Mouse (Mus musculus) limb, embryonic 14.5 days (tissue): Measurements from ENCODE around the gene Mlf2. TPM values are rescaled to one million over a fixed set of nuclear protein-coding genes. Genes with fewer than 3 reads are reported as not detected.
A peak's percentile ranks its signal among the peaks of the same experiment; 100 is the strongest.

ENCODE experiments used
- ATAC-seq: fragments of 200-750 bp; cut with Nextera tagmentation; 2 replicates; pipeline ENCODE4 v1.8.0; 2017; ENCODE audit warnings: low read depth, moderate number of reproducible peaks, moderate TSS enrichment; ENCODE audit not compliant: low FRiP score
- DNase-seq: peaks from one replicate; pipeline ENCODE4 v3.0.0-alpha.2; 2015; ENCODE audit warnings: low spot score
- H3K27ac ChIP-seq: fragments of 300-500 bp; sonication (generic); replicated peaks from 2 replicates; pipeline ENCODE4 v1.5.1; 2014; ENCODE audit warnings: low read depth, mild to moderate bottlenecking, low read length, moderate library complexity, mixed read lengths
- H3K27me3 ChIP-seq: fragments of 300-500 bp; sonication (generic); 2 replicates; pipeline ENCODE4 v1.6.1; 2014; ENCODE audit warnings: low read length, mixed read lengths; ENCODE audit not compliant: control insufficient read depth, insufficient read depth
- H3K36me3 ChIP-seq: fragments of 300-500 bp; sonication (generic); 2 replicates; pipeline ENCODE4 v1.6.1; 2014; ENCODE audit warnings: mild to moderate bottlenecking, low read length, moderate library complexity, mixed read lengths; ENCODE audit not compliant: control insufficient read depth, insufficient read depth
- H3K4me1 ChIP-seq: fragments of 300-500 bp; sonication (generic); 2 replicates; pipeline ENCODE4 v1.6.1; 2014; ENCODE audit warnings: antibody characterized with exemption, low read length, mixed read lengths; ENCODE audit not compliant: control insufficient read depth, insufficient read depth
- H3K4me2 ChIP-seq: fragments of 300-500 bp; sonication (generic); replicated peaks from 2 replicates; pipeline ENCODE4 v1.6.1; 2014; ENCODE audit warnings: low read depth, mild to moderate bottlenecking, low read length, moderate library complexity; ENCODE audit not compliant: severe bottlenecking
- H3K4me3 ChIP-seq: fragments of 300-500 bp; sonication (generic); replicated peaks from 2 replicates; pipeline ENCODE4 v1.5.1; 2014; ENCODE audit warnings: low read length
- H3K9ac ChIP-seq: fragments of 300-500 bp; sonication (generic); 2 replicates; pipeline ENCODE4 v1.6.1; 2014; ENCODE audit warnings: mild to moderate bottlenecking, low read depth, low read length, moderate library complexity; ENCODE audit not compliant: severe bottlenecking
- H3K9me3 ChIP-seq: fragments of 300-500 bp; sonication (generic); 2 replicates; pipeline ENCODE4 v1.6.1; 2016; ENCODE audit warnings: low read length; ENCODE audit not compliant: control insufficient read depth
- POLR2A ChIP-seq: fragments of 200-500 bp; IDR thresholded peaks from 2 replicates; pipeline ENCODE4 v1.8.0; 2012; ENCODE audit warnings: inconsistent platforms, mild to moderate bottlenecking, moderate library complexity, borderline replicate concordance; ENCODE audit not compliant: insufficient read depth, insufficient read length; ENCODE audit errors: extremely low read depth
- WGBS: fragments of 180-500 bp; shearing (Covaris S2); extraction: QIAGEN DNeasy Blood & Tissue Kit; methylation state at CpG from one replicate; pipeline ENCODE4 v1.1.7; 2014; 5-methylcytosine and 5-hydroxymethylcytosine counted together
- polyA plus RNA-seq, 2 experiments: library from polyadenylated mRNA; depleted of rRNA in 1 of 2; stranded (reverse) in 1 of 2; unstranded in 1 of 2; fragments of >200 nt; fragmentation: Nextera tagmentation in 1 of 2; extraction: Ambion mirVana in 1 of 2; gene quantifications; 2 replicates each; pipeline versions ENCODE4 v1.2.1 to v1.2.3; 2012 to 2014

Mlf2 gene
- polyA plus RNA-seq, 2 experiments = 355 to 407 TPM

DNA sequence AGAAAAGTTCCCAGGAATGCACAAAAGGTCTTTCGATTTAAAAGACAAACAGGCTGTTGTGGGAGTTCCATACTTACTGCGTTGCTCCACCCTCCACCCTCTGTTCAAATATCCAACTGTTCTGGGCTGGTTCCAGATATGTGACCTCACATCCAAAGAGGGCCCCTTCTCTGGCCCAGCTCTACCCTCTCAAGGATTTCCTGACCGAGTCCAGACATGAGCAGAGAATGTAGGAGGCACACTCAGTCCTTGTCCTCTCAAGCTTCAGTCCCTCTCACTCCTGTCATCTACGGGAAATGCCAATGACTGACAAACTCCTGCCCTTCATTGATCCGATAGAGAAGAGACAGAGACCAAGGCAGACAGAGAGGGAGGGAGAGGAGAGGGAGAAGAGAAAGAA is 5.2 kb upstream of the Mlf2 start:
- no peak for TF ChIP-seq POLR2A
- peak overlapping the region; percentile 41 for H3K4me2 ChIP-seq
- DNase-seq (peak; percentile 81), ATAC-seq (no peak)
- H3K36me3 ChIP-seq = no peaks in the 10 kb centered on the region
- peaks cover 29% of the 10 kb centered on the region for H3K4me1 ChIP-seq
- no peaks in the 10 kb centered on the region for H3K27me3 ChIP-seq
- no peaks in the 10 kb centered on the region for H3K9me3 ChIP-seq
- H3K4me3 ChIP-seq = 0 out of 2 replicates have a peak overlapping the region, but pooled peaks have one; percentile 2
- H3K27ac ChIP-seq = peak overlapping the region; percentile 44
- 34% methylated on average over 5 of the region's 5 CpGs for WGBS
- peak overlapping the region; percentile 3; the same call in 1 of the 2 replicates for H3K9ac ChIP-seq

GRCm38 (mm10) chr6:124930231-124930630 is 955 bp upstream of the Mlf2 start:
- Histone ChIP-seq H3K27ac (peak overlapping the region; percentile 80), H3K36me3 (peaks cover 29% of the 10 kb centered on the region), H3K4me3 (peak overlapping the region; percentile 95), H3K4me1 (peaks cover 26% of the 10 kb centered on the region), H3K9me3 (no peaks in the 10 kb centered on the region), H3K4me2 (peak overlapping the region; percentile 85), H3K9ac (peak overlapping the region; percentile 52), H3K27me3 (no peaks in the 10 kb centered on the region)
- WGBS = 23% methylated on average over 1 of the region's 1 CpGs
- TF ChIP-seq POLR2A = no peak
- ATAC-seq = no peak
- no peak for DNase-seq

DNA sequence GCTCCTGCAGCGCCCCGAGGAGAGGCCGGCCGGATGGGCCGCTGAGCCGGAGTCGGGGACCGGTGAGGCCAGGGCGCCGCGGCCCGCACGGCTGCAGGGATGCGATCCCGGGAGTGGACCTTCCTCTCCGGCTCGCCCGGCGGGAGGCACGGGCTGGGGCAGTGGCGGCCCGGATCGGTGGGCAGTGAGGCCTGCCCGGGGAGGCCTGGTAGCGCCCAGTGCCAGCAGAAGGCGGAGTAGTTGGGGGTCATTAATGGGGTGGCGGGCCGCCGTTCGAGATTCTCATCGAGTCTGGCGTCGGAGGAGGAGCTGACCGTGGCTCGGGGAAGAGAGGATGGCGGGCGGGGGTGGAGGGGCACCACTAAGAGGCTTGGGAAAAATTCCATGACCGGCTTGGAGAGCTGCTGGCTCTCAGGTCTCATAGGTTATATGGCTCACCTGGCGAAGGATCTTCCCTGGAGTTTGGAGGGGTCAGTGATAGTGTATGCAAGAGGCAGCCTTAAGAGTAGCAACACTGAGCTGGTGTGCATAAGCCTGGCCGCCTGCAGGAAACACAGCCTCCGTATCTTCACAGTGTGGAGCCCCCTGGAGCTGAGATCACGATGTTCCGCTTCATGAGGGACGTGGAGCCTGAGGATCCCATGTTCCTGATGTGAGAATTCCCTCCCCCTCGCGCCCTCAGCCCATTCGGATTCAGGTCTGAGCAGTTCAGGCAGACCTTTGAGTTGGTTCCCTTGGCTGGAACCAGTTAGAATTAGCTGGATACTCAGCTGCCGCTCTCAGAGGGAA is 533 bp downstream of the Mlf2 start:
- Histone ChIP-seq H3K27me3 (no peaks in the 10 kb centered on the region), H3K9me3 (no peaks in the 10 kb centered on the region), H3K4me2 (peak overlapping the region; percentile 85), H3K27ac (peak overlapping the region; percentile 96), H3K36me3 (peaks cover 44% of the 10 kb centered on the region), H3K4me1 (peaks cover 16% of the 10 kb centered on the region), H3K9ac (peak overlapping the region; percentile 93), H3K4me3 (peak overlapping the region; percentile 95)
- no peak for TF ChIP-seq POLR2A
- 2% methylated on average over 31 of the region's 48 CpGs for WGBS
- DNase-seq (peak; percentile 32), ATAC-seq (peak; percentile 10)

- Histone ChIP-seq H3K4me1 (peaks cover 16% of the 10 kb centered on the region), H3K36me3 (peaks cover 50% of the 10 kb centered on the region), H3K9me3 (no peaks in the 10 kb centered on the region), H3K9ac (peak overlapping the region; percentile 93), H3K27ac (peak overlapping the region; percentile 96), H3K4me3 (peak overlapping the region; percentile 95), H3K27me3 (no peaks in the 10 kb centered on the region), H3K4me2 (peak overlapping the region; percentile 85)
- no peak for TF ChIP-seq POLR2A
- WGBS = 44% methylated on average over 12 of the region's 12 CpGs
- no peak for DNase-seq
- no peak for ATAC-seq
Observed at GRCm38 (mm10) chr6:124932314-124932695, 1.1 kb downstream of the Mlf2 start.

GRCm38 (mm10) chr6:124933127-124933526 is 1.9 kb downstream of the Mlf2 start:
- Histone ChIP-seq H3K4me3 (peak overlapping the region; percentile 95; the same call in 1 of the 2 replicates), H3K4me1 (peaks cover 16% of the 10 kb centered on the region), H3K9ac (no peak overlapping the region)

More at GRCm38 (mm10) chr6:124933127-124933526, 1.9 kb downstream of the Mlf2 start:
- Histone ChIP-seq H3K36me3 (peaks cover 58% of the 10 kb centered on the region), H3K4me2 (peak overlapping the region; percentile 85; the same call in 1 of the 2 replicates), H3K27ac (no peak overlapping the region), H3K27me3 (no peaks in the 10 kb centered on the region), H3K9me3 (no peaks in the 10 kb centered on the region)
- TF ChIP-seq POLR2A = no peak
- no peak for DNase-seq
- WGBS = 91% methylated on average over 3 of the region's 3 CpGs
- ATAC-seq = no peak
